Mouse (Mus musculus) limb, embryonic 12.5 days (tissue): Measurements from ENCODE around the gene Edf1. TPM values are rescaled to one million over a fixed set of nuclear protein-coding genes. Genes with fewer than 3 reads are reported as not detected.
"Not testable (repeated sequence)": the region's sequence is repeated elsewhere in the genome, so short reads cannot be mapped to it uniquely, and the experiment has no call there.

ENCODE experiments used
- ATAC-seq: fragments of 200-750 bp; cut with Nextera tagmentation; 2 replicates; pipeline ENCODE4 v1.8.0; 2017; ENCODE audit warnings: low read depth, moderate TSS enrichment; ENCODE audit not compliant: insufficient number of reproducible peaks, insufficient read depth, low FRiP score, low TSS enrichment
- H3K27ac ChIP-seq: fragments of 300-500 bp; sonication (generic); 2 replicates; pipeline ENCODE4 v1.5.1; 2016; ENCODE audit warnings: mild to moderate bottlenecking, moderate library complexity
- H3K27me3 ChIP-seq: fragments of 300-500 bp; sonication (generic); 2 replicates; pipeline ENCODE4 v1.6.1; 2016; ENCODE audit warnings: mild to moderate bottlenecking, moderate library complexity
- H3K36me3 ChIP-seq: fragments of 300-500 bp; sonication (generic); 2 replicates; pipeline ENCODE4 v1.6.1; 2016; ENCODE audit warnings: mild to moderate bottlenecking, moderate library complexity
- H3K4me1 ChIP-seq: fragments of 300-500 bp; sonication (generic); replicated peaks from 2 replicates; pipeline ENCODE4 v1.6.1; 2016
- H3K4me2 ChIP-seq: fragments of 300-500 bp; sonication (generic); 2 replicates; pipeline ENCODE4 v1.6.1; 2016; ENCODE audit warnings: mild to moderate bottlenecking, moderate library complexity
- H3K4me3 ChIP-seq: fragments of 300-500 bp; sonication (generic); replicated peaks from 2 replicates; pipeline ENCODE4 v1.5.1; 2016; ENCODE audit warnings: mild to moderate bottlenecking
- H3K9ac ChIP-seq: fragments of 300-500 bp; sonication (generic); replicated peaks from 2 replicates; pipeline ENCODE4 v1.6.1; 2016; ENCODE audit warnings: mild to moderate bottlenecking, moderate library complexity
- H3K9me3 ChIP-seq: fragments of 300-500 bp; sonication (generic); 2 replicates; pipeline ENCODE4 v1.6.1; 2016; ENCODE audit warnings: mild to moderate bottlenecking, moderate library complexity
- WGBS: fragments of 180-500 bp; shearing (Covaris S2); methylation state at CpG from one replicate; pipeline ENCODE4 v1.1.7; 2016; 5-methylcytosine and 5-hydroxymethylcytosine counted together
- polyA plus RNA-seq: library from polyadenylated mRNA; unstranded; fragments of >200 nt; fragmentation: Nextera tagmentation; extraction: Ambion mirVana; gene quantifications from 2 replicates; pipeline ENCODE4 v1.2.1, GENCODE M21; 2016

The Edf1 gene
- polyA plus RNA-seq, 1 experiment from 2014 or later = 329 TPM

DNA sequence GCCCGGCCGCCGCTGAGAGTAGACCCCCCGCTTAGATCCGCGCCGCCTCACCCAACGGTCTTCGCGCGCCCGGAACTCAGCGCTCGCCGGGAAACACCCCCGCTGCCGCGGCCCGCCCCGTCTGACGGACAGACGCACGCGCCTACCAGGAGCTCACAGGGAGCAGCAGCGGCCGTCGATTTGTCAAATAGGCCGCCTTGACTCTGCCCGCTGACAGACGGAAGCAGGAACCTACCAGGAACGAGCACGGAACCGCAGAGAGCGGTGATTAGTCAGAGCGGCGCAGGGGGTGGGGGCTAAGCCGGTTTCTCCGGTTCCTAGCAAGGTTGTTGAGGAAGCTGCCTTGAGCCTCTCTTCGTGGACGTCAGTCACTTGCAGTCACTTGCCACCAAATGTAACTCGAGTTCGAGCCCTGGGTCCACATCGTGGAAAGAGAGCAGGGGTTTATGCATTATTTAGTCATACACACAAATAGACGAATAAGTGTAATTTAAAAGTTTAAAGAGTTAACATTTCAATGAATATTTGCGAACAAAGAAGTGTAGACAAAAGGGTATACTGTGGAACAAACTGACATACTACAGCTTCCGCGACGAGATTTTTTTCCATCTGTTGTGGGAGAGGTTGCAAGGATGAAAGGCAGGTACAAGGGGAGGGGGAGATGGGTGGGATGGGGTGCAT is 10.7 kb upstream of the Edf1 start, which contains the start of gene Traf2:
Gene Traf2 (minus strand): TSS at position 130 of the 681 bp plus-strand sequence.
- Histone ChIP-seq H3K9ac (peak within 1 kb of the TSS; percentile 80), H3K4me2 (peak within 1 kb of the TSS; percentile 59), H3K27ac (peak within 1 kb of the TSS; percentile 84), H3K4me3 (peak within 1 kb of the TSS; percentile 66), H3K9me3 (no peaks in the 10 kb centered on the region), H3K27me3 (no peaks in the 10 kb centered on the region), H3K4me1 (peaks cover 18% of the 10 kb centered on the region), H3K36me3 (0 out of 2 replicates have a peak, but pooled peaks cover 8% of the 10 kb centered on the region)
- peak; percentile 99 for ATAC-seq
- WGBS = 4% methylated on average over 48 of the region's 48 CpGs

DNA sequence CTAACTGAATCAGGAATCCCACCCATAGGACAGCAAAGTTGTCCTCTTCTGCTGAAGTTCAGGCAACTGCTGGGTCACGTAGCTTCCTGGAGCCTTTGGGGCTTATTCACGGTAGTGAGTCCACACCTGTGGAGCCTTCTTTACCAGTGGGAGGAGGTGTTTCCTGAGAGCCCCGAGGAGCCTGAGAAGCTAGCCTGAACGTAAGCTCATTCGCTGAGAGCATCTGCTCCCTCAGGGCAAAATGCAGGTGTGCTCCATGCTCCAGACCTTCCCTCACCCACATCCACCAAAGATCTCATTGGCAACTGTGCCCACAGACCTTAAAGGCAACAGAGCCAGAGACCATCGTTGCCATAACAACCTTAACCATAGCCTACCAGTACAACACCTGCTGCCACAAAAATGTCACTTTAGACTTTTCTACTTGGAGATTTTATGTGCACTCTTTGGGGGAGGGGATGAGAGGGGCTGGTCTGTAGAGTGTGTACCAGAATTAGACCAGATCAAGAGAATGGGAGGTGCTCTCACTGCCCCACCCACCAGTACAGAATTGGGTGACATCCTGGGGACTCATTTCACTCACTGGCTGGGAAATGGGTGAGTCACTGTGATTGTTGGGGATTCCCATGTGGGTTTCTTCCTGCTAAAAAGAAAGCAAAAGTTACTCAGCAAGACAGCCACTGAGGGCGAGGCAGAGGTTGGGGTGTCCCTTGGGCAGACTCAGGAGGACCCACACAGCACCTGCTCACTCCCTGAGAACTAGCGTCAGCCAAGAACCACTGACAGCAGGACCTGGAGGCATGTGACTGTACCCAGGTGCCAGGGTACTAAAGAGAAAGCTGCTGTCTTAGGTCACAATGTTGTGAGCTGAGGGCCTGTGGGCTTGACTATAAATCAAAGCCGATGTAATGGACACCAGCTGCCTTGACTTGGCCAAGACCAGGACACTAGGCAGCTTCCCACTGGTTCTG is 8.3 kb upstream of the Edf1 start:
- no peak overlapping the region for H3K27ac ChIP-seq
- 64% methylated on average over 9 of the region's 9 CpGs for WGBS
- H3K9me3 ChIP-seq = no peaks in the 10 kb centered on the region
- H3K4me3 ChIP-seq = no peak overlapping the region
- H3K9ac ChIP-seq = no peak overlapping the region
- H3K36me3 ChIP-seq = 0 out of 2 replicates have a peak, but pooled peaks cover 8% of the 10 kb centered on the region
- no peaks in the 10 kb centered on the region for H3K27me3 ChIP-seq
- peaks cover 17% of the 10 kb centered on the region for H3K4me1 ChIP-seq
- no peak overlapping the region for H3K4me2 ChIP-seq
- no peak for ATAC-seq

DNA sequence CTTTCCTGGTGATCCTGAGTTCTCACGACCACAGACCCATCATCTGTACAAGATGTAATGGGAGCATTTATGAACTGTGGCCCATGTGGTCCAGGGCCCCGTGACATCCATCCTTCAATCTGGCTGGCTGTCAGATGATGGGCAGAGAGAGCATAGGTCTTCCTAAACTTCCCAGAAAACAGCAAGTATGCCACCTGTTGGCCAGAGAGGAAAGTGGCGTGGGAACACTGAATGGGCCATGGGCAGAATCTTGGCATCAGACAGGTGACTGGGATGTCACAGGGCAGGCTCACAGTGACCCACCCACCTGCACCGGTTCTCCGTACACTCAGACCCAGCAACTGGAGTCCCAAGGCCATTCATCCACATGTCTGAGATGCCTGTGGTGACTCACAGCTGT is 6.5 kb upstream of the Edf1 start:
- Histone ChIP-seq H3K36me3 (no peaks in the 10 kb centered on the region), H3K9me3 (no peaks in the 10 kb centered on the region), H3K4me1 (0 out of 2 replicates have a peak, but pooled peaks cover 2% of the 10 kb centered on the region), H3K9ac (no peak overlapping the region), H3K4me3 (no peak overlapping the region), H3K4me2 (no peak overlapping the region), H3K27me3 (no peaks in the 10 kb centered on the region), H3K27ac (no peak overlapping the region)
- WGBS = 36% methylated on average over 5 of the region's 5 CpGs
- no peak for ATAC-seq

DNA sequence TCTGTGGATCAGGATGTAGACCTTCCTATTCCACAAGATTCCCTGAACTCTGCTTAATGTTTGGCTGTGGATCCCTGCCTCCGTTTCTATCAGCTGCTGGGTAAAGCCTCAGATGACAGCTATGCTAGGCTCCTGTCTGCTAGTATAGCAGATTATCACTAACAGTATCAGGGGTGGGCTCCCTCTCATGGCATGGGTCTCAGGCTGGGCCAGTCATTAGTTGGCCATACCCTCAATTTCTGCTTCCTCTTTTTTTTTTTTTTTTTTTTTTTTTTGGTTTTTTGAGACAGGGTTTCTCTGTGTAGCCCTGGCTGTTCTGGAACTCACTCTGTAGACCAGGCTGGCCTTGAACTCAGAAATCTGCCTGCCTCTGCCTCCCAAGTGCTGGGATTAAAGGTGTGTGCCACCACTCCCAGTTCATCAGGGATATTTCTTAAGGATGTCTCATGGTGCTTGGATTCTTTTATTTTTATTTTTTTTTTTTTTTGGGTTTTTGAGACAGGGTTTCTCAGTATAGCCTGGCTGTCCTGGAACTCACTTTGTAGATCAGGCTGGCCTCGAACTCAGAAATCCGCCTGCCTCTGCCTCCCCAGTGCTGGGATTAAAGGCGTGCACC is 4.4 kb upstream of the Edf1 start:
- H3K36me3 ChIP-seq, H3K27ac ChIP-seq, H3K9ac ChIP-seq, ATAC-seq, H3K4me3 ChIP-seq, H3K4me1 ChIP-seq, H3K4me2 ChIP-seq, H3K9me3 ChIP-seq, H3K27me3 ChIP-seq: not testable (repeated sequence)
- WGBS = 85% methylated on average over 4 of the region's 4 CpGs

DNA sequence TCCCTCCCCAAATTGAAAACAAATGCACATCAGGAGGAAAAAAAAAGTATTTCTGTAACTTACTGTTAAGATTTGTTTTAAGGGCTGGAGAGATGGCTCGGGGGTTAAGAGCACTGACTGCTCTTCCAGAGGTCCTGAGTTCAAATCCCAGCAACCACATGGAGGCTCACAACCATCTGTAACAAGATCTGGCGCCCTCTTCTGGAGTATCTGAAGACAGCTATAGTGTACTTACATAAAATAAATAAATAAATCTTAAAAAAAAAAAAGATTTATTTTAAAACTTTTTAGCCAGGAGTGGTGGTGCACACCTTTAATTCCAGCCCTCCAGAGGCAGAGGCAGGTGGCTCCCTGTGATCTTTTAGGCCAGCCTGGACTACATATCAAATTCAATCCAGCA is 2.2 kb upstream of the Edf1 start:
- not testable (repeated sequence) for H3K27ac ChIP-seq, H3K4me2 ChIP-seq, H3K9ac ChIP-seq, H3K4me3 ChIP-seq, H3K9me3 ChIP-seq, ATAC-seq, H3K27me3 ChIP-seq
- WGBS = 58% methylated on average over 2 of the region's 2 CpGs
- peaks cover 18% of the 10 kb centered on the region for H3K4me1 ChIP-seq
- peaks cover 10% of the 10 kb centered on the region for H3K36me3 ChIP-seq

DNA sequence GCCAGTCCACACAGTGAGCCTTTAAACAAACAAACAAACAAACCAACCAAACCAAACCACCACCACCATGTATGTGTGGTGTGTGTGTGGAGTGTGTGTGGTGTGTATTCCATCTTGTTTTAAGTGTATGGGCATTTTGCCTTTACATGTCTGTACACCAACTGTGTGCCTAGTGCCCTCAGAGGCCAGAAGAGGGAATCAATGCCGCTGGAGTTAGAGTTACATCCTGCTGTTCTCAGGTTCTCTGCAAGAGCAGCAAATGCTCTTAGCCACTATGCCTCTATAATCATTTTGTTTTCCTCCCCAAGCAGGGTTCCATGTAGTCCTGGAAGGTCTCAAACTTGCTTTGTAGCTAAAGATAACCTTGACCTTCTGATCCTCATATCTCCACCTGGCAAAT is 1.4 kb upstream of the Edf1 start:
- Histone ChIP-seq H3K27me3 (no peaks in the 10 kb centered on the region), H3K36me3 (peaks cover 18% of the 10 kb centered on the region), H3K4me3 (no peak overlapping the region), H3K9ac (no peak overlapping the region), H3K4me1 (peaks cover 18% of the 10 kb centered on the region), H3K9me3 (no peaks in the 10 kb centered on the region), H3K27ac (no peak overlapping the region), H3K4me2 (0 out of 2 replicates have a peak overlapping the region, but pooled peaks have one; percentile 97)
- 54% methylated on average over 1 of the region's 1 CpGs for WGBS
- ATAC-seq = no peak

DNA sequence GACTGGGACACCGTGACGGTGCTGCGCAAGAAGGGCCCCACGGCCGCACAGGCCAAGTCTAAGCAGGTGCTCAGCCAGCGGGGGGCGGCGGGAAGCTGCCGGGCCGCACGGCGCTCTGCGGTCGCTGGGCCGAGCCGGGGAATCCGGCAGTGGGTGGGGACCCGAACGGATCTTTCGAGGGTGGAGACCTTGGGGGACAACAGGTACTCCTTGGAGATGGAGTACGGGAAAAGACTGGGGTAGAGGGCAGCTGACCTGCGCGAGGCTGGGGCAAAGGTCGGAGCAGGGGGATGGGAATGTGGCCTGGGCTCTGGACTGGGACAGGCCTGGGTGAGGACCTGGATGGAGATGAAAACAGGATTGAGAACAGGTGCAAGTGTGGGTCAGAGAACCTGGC is 315 bp downstream of the Edf1 start:
- Histone ChIP-seq H3K27ac (peak overlapping the region; percentile 79), H3K4me3 (peak overlapping the region; percentile 96), H3K9ac (peak overlapping the region; percentile 91), H3K9me3 (no peaks in the 10 kb centered on the region), H3K36me3 (peaks cover 35% of the 10 kb centered on the region), H3K4me1 (peaks cover 18% of the 10 kb centered on the region), H3K27me3 (no peaks in the 10 kb centered on the region), H3K4me2 (peak overlapping the region; percentile 97)
- ATAC-seq = peak; percentile 38; the same call in 1 of the 2 replicates
- under 1% methylated on average over 24 of the region's 24 CpGs for WGBS

DNA sequence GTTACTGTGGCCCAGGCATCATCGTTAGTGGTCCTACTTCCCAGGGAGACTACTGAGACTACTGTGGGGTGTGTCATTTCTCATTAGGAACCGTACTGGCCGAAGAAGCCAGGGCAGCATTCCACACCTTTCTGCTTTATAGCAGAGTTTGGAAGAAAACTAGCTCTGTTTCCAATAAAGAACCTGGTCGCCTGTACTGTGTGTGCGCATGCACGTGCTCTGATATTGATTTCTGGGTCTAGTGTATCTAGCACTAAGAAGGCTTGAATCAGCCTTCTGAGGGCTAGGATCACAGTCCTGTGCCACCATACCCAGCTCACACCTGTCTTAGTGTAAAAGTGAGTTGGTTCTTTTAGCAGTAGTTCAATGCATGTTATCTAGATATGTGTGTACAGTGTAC is 1.1 kb downstream of the Edf1 start:
- peak overlapping the region; percentile 91 for H3K9ac ChIP-seq
- H3K27me3 ChIP-seq = no peaks in the 10 kb centered on the region
- peak overlapping the region; percentile 96 for H3K4me3 ChIP-seq
- H3K27ac ChIP-seq = peak overlapping the region; percentile 79; the same call in 1 of the 2 replicates
- ATAC-seq = no peak
- WGBS = 49% methylated on average over 6 of the region's 6 CpGs
- peak overlapping the region; percentile 97 for H3K4me2 ChIP-seq
- H3K36me3 ChIP-seq = peaks cover 43% of the 10 kb centered on the region
- no peaks in the 10 kb centered on the region for H3K9me3 ChIP-seq
- peaks cover 18% of the 10 kb centered on the region for H3K4me1 ChIP-seq

DNA sequence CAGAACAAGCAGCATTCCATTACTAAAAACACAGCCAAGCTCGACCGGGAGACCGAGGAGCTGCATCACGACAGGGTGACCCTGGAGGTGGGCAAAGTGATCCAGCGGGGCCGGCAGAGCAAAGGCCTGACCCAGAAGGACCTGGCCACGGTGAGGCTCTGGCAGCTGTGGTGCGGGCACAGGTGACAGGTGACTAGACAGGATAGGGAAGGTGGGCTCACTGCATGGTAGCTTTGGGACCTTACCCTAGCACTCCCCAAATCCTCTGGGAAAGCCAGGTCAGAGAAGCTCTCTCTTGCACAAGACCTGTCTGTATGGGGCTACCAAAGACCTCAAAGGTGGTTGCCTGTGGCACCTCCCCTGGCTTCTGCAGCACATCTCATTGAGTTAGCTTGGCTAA is 2.9 kb downstream of the Edf1 start:
- Histone ChIP-seq H3K27me3 (no peaks in the 10 kb centered on the region), H3K4me1 (peaks cover 18% of the 10 kb centered on the region), H3K27ac (no peak overlapping the region), H3K9ac (no peak overlapping the region), H3K4me3 (no peak overlapping the region), H3K4me2 (no peak overlapping the region), H3K36me3 (peaks cover 61% of the 10 kb centered on the region), H3K9me3 (no peaks in the 10 kb centered on the region)
- no peak for ATAC-seq
- 83% methylated on average over 8 of the region's 8 CpGs for WGBS

DNA sequence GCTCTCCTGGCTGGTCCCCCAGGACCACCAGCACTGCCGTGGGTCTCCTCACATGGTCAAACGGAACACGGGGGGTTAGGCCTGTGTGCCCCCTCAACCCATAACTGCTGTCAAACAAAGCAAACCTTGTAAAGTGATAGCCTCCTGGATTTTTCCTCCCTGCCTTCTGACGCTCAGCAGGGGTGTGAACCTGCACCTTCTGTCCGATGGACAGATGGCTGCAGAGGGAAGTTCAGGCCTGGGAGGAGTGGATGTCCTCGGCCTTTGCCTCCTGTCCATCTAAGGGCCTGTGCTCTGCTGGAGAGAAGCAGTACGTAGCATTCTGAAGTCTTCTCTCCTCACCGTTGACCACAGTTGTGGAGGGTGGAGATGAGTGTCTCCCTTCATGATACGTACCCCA is 4.3 kb downstream of the Edf1 start:
- peaks cover 75% of the 10 kb centered on the region for H3K36me3 ChIP-seq
- WGBS = 82% methylated on average over 9 of the region's 9 CpGs

DNA sequence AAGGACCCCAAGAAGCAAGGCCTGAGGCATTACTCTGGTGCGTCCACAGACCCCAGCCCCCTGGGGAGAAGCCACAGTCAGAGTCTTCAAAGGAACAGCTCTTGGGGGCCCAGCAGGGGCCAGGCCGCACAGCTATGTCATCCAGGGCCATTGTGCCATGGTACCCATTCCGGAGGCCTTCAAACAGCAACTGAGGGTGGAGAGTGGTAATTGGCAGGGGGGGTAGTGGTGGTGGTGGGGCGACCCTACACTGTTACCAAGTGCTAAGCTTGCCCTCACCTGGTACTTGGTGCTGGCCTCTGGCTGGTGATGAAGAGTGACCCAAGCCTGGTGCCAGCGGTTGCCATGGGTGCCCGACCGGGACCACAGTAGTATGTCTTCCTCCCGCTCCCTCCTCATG is 8.1 kb downstream of the Edf1 start:
- Histone ChIP-seq H3K4me3 (no peak overlapping the region), H3K4me2 (no peak overlapping the region), H3K36me3 (peaks cover 100% of the 10 kb centered on the region), H3K4me1 (no peaks in the 10 kb centered on the region), H3K9me3 (no peaks in the 10 kb centered on the region), H3K27ac (no peak overlapping the region), H3K9ac (no peak overlapping the region), H3K27me3 (no peaks in the 10 kb centered on the region)
- WGBS = 86% methylated on average over 8 of the region's 8 CpGs
- ATAC-seq = no peak

More for the DNA sequence above, 4.3 kb downstream of the Edf1 start:
- Histone ChIP-seq H3K4me1 (peaks cover 14% of the 10 kb centered on the region), H3K9ac (no peak overlapping the region), H3K27ac (no peak overlapping the region), H3K4me3 (no peak overlapping the region), H3K9me3 (no peaks in the 10 kb centered on the region), H3K4me2 (no peak overlapping the region), H3K27me3 (no peaks in the 10 kb centered on the region)
- no peak for ATAC-seq
